Mouse (Mus musculus) ES-E14 (cell line): ENCODE measurements around the gene Rfx5. TPM values are rescaled to one million over a fixed set of nuclear protein-coding genes. Genes with fewer than 3 reads are reported as not detected.

ENCODE experiments used
- DNase-seq: peaks from one replicate; pipeline ENCODE4 v3.0.0-alpha.2; 2013; ENCODE audit warnings: low read depth, low spot score
- H3K27ac ChIP-seq: 2 replicates; pipeline ENCODE4 v1.5.1; 2012; ENCODE audit warnings: low read depth, mild to moderate bottlenecking, low read length, moderate library complexity, mixed read lengths; ENCODE audit not compliant: poor library complexity, insufficient read depth, severe bottlenecking
- H3K36me3 ChIP-seq: 2 replicates; pipeline ENCODE4 v1.6.1; 2012; ENCODE audit warnings: mild to moderate bottlenecking, low read length, moderate library complexity, mixed read lengths; ENCODE audit not compliant: control insufficient read depth, poor library complexity, insufficient read depth, severe bottlenecking
- H3K4me1 ChIP-seq, 2 experiments: fragments of 150-350 bp in 1 of 2; sonication (generic) in 1 of 2; 2 replicates each; pipeline ENCODE4 v1.6.1; 2012; ENCODE audit warnings: low read length in 2 of 2, mild to moderate bottlenecking in 1 of 2, mixed read lengths in 1 of 2; ENCODE audit not compliant: control insufficient read depth in 2 of 2, insufficient read depth in 2 of 2, poor library complexity in 1 of 2
- H3K4me3 ChIP-seq, 2 experiments: fragments of 150-350 bp in 1 of 2; sonication (generic) in 1 of 2; 2 replicates each; pipeline ENCODE4 v1.5.1; 2012; ENCODE audit warnings: low read length in 2 of 2, low read depth in 1 of 2, mild to moderate bottlenecking in 1 of 2, mixed read lengths in 1 of 2; ENCODE audit not compliant: insufficient read depth in 1 of 2, poor library complexity in 1 of 2, severe bottlenecking in 1 of 2
- H3K9ac ChIP-seq: 2 replicates; pipeline ENCODE4 v1.6.1; 2012; ENCODE audit warnings: low read depth, mild to moderate bottlenecking, low read length, mixed read lengths; ENCODE audit not compliant: poor library complexity, insufficient read depth, severe bottlenecking
- H3K9me3 ChIP-seq: fragments of 150-350 bp; sonication (generic); 2 replicates; pipeline ENCODE4 v1.6.1; 2012; ENCODE audit warnings: low read depth, mild to moderate bottlenecking, low read length; ENCODE audit not compliant: control insufficient read depth, insufficient read depth
- CHD2 ChIP-seq: IDR thresholded peaks from 2 replicates; pipeline ENCODE4 v1.6.1; 2014; ENCODE audit warnings: mild to moderate bottlenecking, low read depth, low read length, inconsistent platforms
- HCFC1 ChIP-seq: IDR thresholded peaks from 2 replicates; pipeline ENCODE4 v1.6.1; 2012; ENCODE audit warnings: low read length, inconsistent platforms, borderline replicate concordance; ENCODE audit not compliant: insufficient read depth
- MAFK ChIP-seq: IDR thresholded peaks from 2 replicates; pipeline ENCODE4 v1.6.1; 2014; ENCODE audit warnings: mild to moderate bottlenecking, low read depth, low read length, inconsistent platforms; ENCODE audit not compliant: insufficient read depth
- ZC3H11A ChIP-seq: IDR thresholded peaks from 2 replicates; pipeline ENCODE4 v1.6.1; 2012; ENCODE audit warnings: low read depth, mild to moderate bottlenecking, inconsistent platforms, low read length, borderline replicate concordance
- ZNF384 ChIP-seq: IDR thresholded peaks from 2 replicates; pipeline ENCODE4 v1.6.1; 2012; ENCODE audit warnings: low read depth, low read length, inconsistent platforms
- in situ Hi-C, 2 experiments: fragments of 600-800 bp; cut with MboI; formaldehyde crosslinking; loops; one replicate each; pipeline ENCODE4 v1.15.1; 2025; ENCODE audit warnings: low sequenced_read_pairs in 2 of 2, inconsistent platforms in 1 of 2; ENCODE audit not compliant: unreplicated experiment in 2 of 2
- total RNA-seq: library from RNA; depleted of rRNA; stranded (reverse); fragments of 300-350 nt; gene quantifications from 2 replicates; pipeline ENCODE4 v1.2.3, GENCODE M21; 2012

Rfx5 gene
- total RNA-seq, 1 experiment: 6.1 TPM

DNA sequence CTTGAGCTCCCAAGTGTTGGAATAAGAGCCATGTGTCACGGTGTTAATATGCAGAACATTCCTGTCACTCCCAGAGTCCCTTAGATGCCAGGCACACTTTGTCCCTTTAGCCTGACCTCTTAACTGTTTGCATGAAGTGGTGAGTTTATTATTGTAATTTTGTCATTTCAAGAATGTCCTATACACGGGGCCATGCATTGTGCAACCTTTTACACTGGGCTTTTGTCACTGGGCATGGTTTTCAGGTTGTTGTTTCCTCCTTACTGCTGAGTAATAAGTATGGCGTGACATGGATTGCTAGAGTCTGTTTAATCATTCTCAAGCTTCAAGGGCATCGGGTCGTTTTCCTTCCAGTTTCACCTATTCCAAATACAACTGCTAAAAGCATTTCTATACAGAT is 40.1 kb upstream of the Rfx5 start:
- in situ Hi-C loops: no loop called here
- no peak overlapping the region for H3K4me3 ChIP-seq
- DNase-seq: no peak
- H3K36me3 ChIP-seq: no peaks in the 10 kb centered on the region
- H3K4me1 ChIP-seq: peaks cover 2 to 8% of the 10 kb centered on the region in 2 experiments; a peak in 3 of 4 replicates
- H3K9me3 ChIP-seq: no peaks in the 10 kb centered on the region
- no peak for TF ChIP-seq CHD2
- no peak for TF ChIP-seq HCFC1
- TF ChIP-seq ZC3H11A: no peak
- TF ChIP-seq MAFK: no peak
- TF ChIP-seq ZNF384: no peak
- H3K27ac ChIP-seq: no peak overlapping the region
- no peak overlapping the region for H3K9ac ChIP-seq

DNA sequence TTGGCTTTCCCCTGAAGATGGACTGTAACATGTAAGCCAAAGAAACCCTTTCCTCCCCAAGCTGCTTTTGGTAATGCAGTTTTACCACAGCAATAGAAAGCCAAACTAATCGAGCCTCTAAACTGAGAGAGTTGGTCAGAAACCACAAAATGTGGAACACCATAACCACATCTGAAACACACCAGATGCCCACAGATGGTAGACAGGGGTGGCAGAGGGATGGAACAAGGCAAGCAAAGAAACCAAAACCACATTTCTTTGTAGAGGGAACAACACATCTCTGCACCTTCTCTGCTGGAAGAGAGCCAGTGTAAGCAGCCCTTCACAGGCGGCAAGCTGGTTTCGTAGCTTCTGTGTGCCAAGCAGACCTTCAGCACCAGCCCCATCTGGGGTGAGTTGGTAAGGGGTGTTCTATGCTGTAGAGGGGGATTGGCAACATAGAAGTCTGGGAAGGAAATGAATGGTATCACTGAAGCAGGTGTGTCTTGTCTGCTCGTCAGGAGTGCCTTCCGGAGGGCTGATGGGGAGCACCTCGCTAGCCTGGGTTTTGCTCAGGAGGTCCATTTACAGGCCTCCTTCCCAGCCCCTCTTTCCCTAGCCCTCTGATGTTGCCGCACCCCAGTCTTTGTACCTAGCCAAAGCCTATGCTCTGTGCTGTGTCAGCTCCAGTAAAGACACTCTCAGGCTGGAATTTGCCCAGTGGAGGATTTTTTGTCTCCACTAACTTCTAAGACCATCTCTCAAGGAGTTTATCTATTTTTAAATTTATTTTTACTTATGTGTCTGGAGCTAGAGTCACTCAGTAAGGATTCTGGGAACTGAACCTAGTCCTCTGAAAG is 37.8 kb upstream of the Rfx5 start:
- in situ Hi-C loops: no loop called here
- DNase-seq: no peak
- Histone ChIP-seq H3K9me3 (no peaks in the 10 kb centered on the region), H3K27ac (no peak overlapping the region), H3K9ac (no peak overlapping the region), H3K4me3 (no peak overlapping the region), H3K4me1 (peaks cover 2 to 8% of the 10 kb centered on the region in 2 experiments; a peak in 3 of 4 replicates), H3K36me3 (no peaks in the 10 kb centered on the region)
- TF ChIP-seq HCFC1: no peak
- no peak for TF ChIP-seq MAFK
- no peak for TF ChIP-seq ZC3H11A
- TF ChIP-seq CHD2: no peak
- TF ChIP-seq ZNF384: no peak

GRCm38 (mm10) chr3:94917816-94918361 is 36.0 kb upstream of the Rfx5 start:
- Histone ChIP-seq H3K9me3 (no peaks in the 10 kb centered on the region), H3K4me1 (peaks cover 2 to 8% of the 10 kb centered on the region in 2 experiments; a peak in 3 of 4 replicates), H3K36me3 (no peaks in the 10 kb centered on the region), H3K4me3 (peak overlapping the region; percentile 0 to 22; a peak in 1 of 4 replicates), H3K9ac (peak overlapping the region; percentile 5), H3K27ac (no peak overlapping the region)
- TF ChIP-seq HCFC1 (no peak), ZC3H11A (no peak), CHD2 (no peak), ZNF384 (no peak), MAFK (peak; percentile 87; the same call in 1 of the 2 replicates)
- in situ Hi-C loops: no loop called here
- peak; percentile 29 for DNase-seq

DNA sequence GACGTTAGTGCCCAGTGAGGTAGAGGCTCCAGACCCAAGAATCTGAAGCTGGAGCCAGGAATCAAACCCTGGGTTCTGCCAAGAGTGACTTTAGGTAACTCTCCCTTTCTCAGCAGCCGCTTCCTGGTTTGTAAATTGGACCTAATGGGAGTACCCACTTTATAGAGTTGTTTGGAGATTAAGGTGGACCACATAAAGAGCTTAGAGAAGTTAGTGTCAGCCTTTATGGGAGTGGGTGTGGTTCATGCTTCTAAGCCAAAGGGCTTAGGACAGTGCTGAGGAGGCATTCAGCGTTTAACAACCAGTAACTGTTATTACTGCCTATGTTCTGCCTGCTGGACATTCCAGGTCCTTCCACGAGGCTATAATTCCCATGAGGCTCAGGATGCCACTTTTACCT is 35.0 kb upstream of the Rfx5 start:
- no peak overlapping the region for H3K27ac ChIP-seq
- no peak for DNase-seq
- H3K36me3 ChIP-seq: no peaks in the 10 kb centered on the region
- in situ Hi-C loops: no loop called here
- H3K4me3 ChIP-seq: no peak overlapping the region
- TF ChIP-seq HCFC1: no peak
- no peak for TF ChIP-seq ZC3H11A
- TF ChIP-seq MAFK: no peak
- no peak for TF ChIP-seq ZNF384
- no peak for TF ChIP-seq CHD2
- H3K4me1 ChIP-seq: peaks cover 2 to 8% of the 10 kb centered on the region in 2 experiments; a peak in 3 of 4 replicates
- H3K9me3 ChIP-seq: no peaks in the 10 kb centered on the region
- H3K9ac ChIP-seq: no peak overlapping the region
